Mouse (Mus musculus) layer of hippocampus, postnatal 14 days (tissue): ENCODE results near the gene Clic1. TPM values are rescaled to one million over a fixed set of nuclear protein-coding genes. Genes with fewer than 3 reads are reported as not detected.
A peak's percentile ranks its signal among the peaks of the same experiment; 100 is the strongest.

ENCODE experiments used
- DNase-seq, 2 experiments: peaks; one replicate each; pipeline ENCODE4 v3.0.0; 2021 to 2022; ENCODE audit warnings: low spot score in 2 of 2, mixed read lengths in 1 of 2
- total RNA-seq, 2 experiments: library from RNA; stranded (reverse); gene quantifications; 2 replicates each; pipeline ENCODE4 v1.2.3; 2021

Clic1 gene
- total RNA-seq, 2 experiments from 2014 or later, result 11.7 to 14.8 TPM

DNA sequence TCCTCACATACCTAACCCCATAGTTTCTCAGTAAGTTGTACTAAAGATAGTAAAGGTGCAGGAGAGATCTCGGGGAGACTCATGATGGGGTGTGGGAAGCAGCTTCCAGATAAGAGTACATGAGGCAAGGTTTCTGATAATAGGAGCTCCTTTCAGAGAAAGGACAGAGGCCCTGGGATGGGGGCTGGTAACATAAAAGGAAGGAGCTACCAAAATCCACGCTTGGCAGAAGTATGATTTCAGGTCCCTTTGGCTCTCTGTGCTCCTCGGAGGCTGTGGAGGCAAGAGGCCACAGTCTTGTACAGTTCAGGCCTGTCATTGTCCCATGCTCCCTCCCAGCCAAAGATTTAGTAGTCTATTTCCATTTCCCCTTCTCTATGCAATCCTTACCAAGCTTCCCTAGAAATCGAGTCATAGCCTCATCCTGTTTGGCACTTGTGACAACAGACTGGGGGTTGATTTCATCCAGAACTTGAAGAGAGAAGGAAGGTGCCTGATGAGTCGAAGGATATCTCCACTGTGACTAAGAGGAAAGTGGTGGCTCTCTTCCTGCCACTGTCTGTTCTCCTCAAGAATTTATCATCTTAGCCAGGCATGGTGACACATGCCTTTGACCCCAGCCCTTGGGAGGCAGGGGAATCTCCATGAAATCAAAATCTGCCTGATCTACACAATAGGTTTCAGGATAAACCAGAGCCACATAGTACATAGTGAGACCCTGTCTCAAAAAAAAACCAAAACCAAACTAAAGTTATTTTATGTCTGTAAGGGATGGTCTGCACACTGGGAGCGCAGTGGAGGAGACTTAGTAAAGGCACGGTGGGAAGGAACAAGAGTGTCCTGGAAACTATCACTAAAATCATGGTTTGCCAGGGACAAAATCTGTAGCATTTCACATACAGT is 4.6 kb upstream of the Clic1 start:
- no peak for DNase-seq

DNA sequence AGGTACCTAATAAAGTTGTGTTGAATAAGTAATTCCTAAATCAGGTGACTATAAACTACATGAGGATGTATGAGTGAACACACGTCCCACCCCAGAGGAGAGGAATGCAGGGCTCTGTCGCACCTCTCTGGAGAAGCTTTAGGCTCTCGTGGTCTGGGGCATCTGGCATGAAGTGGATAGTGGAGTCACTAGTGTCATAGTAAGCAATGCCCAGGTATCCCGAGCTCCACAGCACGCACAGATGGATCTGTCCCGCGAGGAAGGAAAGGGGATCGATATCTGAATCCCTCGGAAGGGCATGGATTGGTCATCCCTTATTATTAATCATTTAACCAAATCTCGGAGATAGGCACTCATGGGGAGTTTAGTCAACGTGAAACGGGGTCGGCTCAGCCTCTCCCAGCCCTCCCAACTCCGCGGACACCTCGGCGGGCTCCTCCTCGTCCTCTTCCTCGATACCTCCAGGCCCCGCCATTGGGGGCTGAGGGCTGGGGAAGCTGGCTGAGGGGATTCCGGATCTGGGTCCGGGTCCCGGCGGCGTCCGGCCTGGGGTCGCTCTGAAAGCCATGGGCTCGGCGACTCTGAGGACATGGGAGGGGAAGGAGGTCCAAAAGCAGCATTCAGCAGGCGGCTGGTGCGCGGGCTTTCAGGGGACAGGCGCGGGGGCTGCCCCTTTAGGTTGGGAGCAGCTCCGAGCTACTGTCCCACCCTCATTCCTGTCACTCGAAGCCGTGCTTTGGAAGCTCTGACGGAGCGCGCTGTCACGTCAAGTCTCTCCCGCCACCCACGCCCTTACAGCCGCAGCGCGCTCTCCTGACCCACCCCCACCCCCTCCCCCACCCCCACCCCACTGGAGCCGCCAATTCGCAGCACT is 3.7 kb upstream of the Clic1 start:
- DNase-seq, result no peak

DNA sequence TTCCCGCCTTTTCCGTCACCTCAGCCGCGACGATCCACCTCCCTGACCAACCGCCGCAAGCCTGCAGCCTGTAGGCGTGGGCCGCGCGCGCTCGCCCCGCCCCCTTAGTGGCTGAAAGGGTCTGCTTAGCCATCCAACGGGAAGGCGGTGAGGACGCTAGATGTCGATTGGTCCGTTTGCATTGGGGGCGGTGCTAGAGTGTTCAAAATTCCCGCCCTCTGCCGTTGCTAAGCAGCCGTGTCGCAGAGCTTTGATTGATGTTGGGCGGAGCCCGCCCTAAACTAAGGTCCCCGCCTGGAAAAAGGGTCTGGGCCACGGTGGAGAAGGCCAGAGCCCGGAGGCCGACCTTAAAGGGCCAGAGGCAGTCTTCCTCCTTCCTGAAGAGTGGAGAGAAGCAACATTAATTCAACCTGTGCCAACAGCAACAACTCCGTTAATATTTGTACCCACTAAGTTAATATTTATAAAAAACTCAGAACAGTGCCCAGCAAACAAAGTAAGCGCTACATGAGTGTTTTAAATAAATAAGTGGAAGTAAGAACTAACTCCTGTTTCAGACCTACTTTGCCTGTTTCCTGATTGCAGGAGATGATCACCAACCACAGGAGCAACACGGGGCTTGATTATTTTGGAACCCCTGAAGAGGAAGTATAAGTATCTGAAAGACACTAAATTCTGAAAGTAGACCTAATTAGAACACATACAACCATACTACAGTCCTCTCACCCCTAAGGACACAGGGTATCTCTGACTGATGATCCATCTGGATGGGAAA is 2.9 kb upstream of the Clic1 start, which contains the start of gene Msh5:
Gene Msh5 (minus strand): TSS at position 65 of the 775 bp plus-strand sequence.
- peak; percentile 93 to 97 for DNase-seq

DNA sequence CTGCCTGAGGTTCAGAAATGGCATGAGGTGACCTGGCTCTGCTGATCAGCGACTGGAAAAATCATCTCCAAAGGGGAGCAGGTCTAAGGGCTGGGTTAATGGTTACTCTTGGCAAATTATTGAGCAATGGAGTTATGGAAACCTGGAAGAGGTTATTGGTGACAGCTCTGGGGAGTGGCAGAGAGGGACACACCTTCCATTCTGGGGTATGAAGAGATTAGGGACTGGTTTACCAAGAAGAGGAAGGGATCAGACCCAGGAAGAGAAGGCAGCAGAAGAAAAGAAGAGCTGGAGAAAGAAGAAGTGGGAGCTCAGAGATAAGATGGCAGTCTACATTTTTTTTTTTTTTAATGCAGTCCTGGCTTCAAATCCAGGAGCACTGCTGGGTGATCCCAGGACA is 2.1 kb upstream of the Clic1 start:
- no peak for DNase-seq

DNA sequence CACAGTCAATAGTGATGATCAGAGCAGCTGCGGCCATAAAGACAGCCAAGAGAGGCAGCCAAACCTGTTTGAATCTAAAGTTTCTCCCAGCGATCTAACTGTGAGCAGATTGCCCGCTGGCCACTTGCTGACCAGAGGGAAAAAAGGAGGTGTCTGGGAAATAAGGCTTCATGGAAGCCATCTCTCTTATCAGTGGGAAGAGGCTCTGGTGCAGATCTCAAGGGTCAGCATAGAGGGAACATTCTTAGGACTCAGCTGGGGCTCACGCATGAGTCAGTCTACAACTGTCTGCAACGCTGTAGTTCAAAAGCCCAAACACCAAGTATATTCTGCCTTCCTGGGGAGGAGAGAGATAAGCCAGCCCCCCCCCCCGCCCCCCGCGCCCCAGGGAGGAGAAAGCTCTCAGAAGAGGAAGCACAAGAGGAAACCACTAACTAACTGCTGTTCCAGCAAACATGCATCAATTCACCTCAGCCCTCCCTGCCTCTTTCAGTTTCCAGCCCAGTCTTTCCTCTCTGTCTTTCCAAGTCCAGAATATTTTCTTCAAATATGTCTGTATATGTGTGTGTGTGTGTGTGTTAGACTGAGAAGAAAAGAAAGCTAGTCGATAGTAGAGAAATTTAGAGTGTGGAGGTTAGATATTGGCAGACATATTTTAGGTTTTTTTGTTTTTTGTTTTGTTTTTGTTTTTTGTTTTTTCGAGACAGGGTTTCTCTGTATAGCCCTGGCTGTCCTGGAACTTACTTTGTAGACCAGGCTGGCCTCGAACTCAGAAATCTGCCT is 1.4 kb upstream of the Clic1 start:
- DNase-seq, result no peak

DNA sequence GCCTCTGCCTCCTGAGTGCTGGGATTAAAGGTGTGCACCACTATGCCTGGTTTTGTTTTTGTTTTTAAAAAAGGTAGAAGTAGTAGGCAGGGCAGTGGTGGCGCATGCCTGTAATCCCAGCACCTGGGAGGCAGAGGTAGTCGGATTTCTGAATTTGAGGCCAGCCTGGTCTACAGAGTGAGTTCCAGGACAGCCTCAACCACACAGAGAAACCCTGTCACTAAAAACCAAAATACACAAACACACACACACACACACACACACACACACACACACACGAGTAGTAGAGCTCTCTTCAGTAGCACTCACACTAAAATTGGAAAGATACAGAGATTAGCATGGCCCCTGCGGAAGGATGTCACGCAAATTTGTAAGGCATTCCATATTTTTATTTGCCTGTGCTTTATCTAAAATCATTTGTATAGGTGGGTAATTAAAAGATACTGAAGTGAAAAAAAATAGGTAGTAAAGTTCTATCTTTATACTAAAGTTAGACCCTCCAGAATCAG is 780 bp upstream of the Clic1 start:
- DNase-seq, result no peak

DNA sequence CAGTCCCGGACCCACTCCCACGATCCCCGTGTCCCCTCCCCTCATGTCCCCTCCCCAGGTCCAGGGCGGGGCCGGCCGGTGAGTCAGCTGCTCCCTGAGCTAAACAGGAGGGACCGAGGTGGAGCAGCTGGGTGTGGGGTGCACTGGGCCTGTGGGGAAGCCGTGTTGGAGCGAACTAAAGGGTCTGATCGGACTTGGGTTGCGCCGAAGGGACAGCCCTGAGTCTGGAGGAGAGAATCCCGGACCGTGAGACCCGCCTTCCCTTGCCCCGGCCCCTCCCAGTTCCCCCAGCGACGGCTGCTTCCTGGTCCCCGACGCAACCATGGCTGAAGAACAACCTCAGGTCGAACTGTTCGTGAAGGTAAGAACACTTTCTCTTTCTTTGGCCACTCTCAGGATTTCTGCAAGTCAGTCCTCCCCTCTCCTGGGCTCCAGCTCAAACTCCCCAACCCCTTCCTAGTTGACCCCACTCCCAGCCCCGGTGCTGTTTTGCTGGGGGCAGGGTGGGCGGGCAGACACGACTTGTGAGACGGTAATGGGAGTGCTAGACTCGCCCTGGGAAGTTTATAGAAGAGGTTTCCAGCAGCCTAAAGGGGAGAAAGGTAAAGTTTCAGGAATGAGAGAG is 472 bp downstream of the Clic1 start:
- no peak for DNase-seq

DNA sequence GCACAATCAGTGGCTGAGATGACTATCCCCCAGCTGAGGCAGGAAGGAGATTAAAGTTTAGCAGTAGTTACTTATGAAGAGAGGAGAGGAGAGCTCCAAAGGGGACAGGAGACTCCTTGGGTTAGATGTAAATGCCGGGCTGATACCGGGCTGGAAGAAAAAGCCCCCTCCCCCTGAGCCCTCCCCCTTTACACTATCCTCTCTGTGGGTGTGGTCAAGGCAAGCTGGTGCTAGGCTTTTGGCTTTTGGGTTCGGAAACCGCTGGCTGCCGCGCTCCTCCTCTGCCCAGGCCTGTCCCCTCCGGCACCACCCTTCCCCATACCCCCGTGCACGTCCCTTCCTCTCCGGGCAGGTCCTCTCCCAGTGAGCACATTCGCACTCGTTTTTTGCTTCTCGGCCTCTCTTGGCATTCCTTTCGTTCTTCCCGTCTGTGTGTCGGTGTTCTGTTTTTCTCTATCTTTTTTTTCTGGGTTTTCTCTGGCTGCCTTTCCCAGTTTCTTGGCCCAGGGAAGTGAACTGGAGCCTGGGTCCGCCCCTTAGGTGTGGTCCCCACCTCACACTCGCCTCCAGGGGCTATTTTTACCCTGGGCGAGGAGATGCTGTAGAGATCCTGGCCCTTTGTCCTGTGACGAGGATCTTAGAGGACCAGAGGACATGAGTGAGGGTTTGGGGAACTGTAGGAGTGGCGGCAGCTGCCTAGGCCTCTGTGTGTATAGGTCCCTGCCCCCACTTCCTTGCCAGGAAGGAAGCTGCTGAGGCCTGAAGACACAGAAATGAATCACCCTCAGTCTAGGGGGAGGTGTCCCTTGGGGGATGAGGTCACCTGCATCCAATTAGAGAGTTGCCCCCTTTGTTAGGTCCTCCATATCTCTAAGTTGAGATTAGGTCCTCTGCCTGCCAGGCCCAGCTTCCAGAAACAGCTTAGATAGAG is 1.7 kb downstream of the Clic1 start:
- DNase-seq, result no peak

DNA sequence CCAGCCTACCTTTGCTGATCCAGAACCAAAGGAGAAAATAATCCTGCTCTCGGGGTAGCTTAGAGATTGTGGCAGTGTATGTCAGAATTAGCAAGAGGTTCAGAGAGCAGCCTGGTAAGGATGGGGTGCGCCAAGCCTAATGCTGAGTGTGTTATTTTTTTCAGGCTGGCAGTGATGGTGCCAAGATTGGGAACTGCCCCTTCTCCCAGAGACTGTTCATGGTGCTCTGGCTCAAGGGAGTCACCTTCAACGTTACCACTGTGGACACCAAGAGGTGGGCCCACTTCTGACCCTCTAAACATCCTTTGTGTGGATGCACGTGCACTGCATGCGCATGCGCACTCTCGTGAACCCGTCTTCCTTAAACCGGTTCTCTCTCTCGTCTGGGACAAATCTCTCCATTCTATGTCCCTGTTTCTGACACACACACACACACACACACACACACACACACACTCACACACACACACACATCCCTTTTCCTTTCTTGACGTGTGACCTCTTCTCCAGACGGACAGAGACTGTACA is 2.6 kb downstream of the Clic1 start:
- no peak for DNase-seq

DNA sequence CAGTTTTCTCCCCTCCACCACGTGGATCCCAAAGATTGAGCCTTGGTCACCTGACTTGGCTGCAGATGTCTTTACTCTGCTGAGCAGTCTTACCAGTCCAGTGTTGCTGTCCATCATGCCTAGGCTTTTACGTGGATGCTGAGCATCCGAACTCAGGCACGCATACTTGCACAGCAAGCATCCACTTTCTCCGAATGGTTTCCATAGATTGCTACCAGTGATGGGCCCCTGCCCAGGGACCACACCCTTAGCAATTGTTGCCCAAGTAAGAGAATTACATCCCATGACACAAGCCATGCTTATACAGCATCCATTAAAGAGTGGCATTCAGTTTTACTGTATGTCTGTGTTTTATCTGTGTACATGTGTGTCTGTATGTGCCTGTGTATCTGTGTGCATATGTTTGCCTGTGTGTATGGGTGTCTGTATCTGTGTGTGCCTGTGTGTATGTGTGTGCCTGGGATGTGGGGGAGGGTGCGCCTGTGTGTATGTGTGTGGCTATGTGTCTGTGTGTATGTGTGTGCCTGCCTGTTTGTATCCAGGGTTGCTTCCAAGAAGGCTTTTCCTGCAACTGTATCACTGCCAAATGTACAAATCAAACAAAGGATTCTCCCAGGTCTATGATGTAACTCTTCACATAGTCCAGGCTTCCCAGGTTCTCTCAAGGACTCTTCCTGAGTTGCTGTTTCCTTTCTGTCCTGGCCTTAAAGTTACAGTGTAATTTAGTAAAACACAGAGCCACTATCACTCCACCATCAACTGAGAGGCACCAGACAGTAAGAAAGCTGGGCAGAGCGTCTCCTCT is 6.1 kb downstream of the Clic1 start:
- DNase-seq, result no peak

DNA sequence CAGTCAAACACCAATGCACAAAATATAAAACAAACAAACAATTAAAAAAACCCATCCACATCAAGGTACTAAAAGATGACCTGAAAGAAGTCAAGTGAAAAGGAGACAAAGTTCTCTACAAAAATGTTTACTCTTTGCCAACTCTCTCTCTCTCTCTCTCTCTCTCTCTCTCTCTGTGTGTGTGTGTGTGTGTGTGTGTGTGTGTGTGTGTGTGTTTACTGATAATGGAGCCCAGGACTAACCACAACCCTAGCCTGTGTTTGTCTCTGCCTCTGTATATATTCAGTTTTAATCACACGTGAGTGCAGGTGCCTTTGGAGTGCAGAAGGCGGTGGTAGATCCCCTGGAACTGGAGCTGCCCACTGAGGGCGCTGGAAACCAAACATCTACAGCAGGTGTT is 7.3 kb downstream of the Clic1 start:
- no peak for DNase-seq

DNA sequence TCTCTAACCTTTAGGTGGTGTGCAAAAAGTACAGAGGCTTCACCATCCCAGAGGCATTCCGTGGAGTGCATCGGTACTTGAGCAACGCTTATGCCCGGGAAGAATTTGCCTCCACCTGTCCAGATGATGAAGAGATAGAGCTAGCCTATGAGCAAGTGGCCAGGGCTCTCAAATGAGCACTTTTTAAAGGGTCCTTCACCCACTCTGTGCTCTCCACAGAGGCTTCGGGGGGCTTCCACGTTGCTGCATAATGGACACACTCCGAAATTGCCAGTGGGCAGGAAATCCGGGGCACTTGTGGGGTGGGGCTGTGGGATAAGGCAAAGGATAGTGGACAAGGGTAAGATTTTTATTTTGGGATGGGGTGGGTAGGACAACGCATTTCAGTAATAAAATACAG is 8.6 kb downstream of the Clic1 start:
- no peak for DNase-seq

DNA sequence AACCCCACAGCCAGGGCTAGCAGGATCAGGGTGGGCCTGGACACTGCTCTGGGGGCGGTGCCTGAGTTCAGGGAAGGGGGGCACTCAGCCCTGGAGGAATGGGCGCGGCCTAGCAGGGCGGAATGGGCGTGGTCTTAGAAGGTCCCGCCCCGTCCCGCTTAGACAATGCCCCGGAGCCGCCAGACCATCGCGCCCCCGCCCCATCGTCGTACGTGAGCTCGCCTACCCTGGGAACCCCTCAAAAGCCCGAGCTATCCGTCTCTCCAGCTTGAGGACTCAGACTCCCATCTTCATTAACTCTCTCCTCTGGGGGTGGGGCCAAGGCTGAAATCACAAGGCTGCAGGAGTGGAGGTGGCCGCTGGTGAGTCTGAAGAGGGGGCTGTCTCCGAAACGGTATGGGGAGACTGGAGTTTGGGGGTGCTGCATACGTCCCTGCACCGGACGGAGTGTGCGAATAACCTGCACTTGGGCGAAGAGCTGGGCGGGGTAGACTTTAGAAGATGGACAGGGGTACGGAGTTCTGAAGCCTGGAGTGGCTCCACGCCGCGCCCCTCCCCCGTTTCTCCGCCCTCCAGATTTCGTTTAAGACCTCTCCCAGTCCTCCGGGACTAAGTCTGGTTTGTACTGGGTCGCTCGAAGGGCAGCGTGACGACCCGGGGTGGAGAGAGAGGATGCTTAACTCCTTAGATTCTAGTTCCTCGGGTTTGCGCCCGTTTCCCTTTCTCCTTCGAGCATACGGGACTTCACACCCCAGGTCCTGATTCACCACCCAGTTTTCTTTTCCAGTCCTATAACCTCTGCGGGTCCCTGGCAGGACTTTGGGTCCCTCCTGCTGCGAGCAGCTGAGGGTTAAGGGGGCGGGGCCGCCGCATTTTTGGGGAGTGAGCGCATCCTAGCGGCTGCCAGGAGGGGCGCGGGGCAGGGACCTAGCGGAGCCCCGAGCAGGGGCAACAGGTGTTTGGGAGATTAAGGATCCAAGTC is 9.4 kb downstream of the Clic1 start, which contains the start of gene Ddah2:
Gene Ddah2 (plus strand): TSS at position 125 of the 982 bp plus-strand sequence.
- peak; percentile 79 to 85 for DNase-seq

DNA sequence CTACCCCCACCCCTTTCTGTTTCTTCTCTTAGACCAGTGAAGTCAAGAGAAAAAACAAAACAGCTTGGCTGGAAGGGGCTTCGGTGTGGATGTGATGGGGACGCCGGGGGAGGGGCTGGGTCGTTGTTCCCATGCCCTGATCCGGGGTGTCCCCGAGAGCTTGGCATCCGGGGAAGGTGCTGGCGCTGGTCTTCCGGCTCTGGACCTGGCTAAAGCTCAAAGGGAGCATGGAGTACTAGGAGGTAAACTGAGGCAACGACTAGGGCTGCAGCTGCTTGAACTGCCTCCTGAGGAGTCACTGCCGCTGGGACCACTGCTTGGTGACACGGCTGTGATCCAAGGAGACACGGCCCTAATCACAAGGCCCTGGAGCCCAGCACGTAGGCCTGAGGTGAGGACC is 10.3 kb downstream of the Clic1 start:
- no peak for DNase-seq

DNA sequence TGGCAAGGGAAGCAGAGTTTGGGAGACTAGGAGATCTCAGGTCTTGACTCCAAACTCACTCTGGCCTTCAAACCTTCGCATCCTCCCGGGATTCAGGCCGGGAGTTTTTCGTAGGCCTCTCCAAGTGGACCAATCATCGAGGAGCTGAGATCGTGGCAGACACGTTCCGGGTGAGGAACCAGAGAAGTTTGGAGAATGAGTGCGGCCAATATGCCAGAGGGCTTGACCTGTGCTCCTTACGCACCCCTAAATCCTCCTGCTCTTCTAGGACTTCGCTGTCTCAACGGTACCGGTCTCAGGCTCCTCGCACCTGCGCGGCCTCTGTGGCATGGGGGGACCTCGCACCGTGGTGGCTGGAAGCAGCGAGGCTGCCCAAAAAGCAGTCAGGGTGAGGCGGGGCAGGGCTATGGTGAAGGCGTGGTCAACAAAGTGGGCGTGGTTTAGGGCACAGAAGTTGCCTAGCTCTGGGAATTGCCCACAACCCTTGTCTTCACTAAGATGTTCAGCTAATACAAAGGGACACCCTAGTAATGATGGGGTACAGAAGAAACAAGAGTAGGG is 11.1 kb downstream of the Clic1 start:
- DNase-seq, result no peak

DNA sequence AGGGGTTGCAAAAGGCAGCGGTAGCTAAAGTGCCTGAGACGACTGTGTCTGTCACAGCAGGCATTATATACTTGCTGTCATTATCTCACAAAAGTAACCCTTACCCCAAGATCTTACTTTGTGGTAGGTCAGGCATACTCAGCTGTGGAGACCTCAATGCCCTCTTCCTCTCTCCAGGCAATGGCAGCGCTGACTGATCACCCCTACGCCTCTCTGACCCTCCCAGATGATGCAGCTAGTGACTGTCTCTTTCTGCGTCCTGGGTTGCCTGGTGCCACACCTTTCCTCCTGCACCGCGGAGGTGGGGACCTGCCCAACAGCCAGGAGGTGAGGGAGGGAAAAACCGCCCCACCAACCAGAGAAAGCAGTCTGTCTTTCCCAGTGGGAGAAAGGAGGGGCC is 11.5 kb downstream of the Clic1 start:
- no peak for DNase-seq
